Mouse (Mus musculus) cerebellum, adult 2 months (tissue): Measurements from ENCODE around the gene 9130213A22Rik. TPM values are rescaled to one million over a fixed set of nuclear protein-coding genes. Genes with fewer than 3 reads are reported as not detected.

Source experiments
- DNase-seq, 2 experiments: peaks; one replicate each; pipeline ENCODE4 v3.0.0; 2021
- H3K27ac ChIP-seq: fragments of 200-500 bp; 2 replicates; pipeline ENCODE4 v1.5.1; 2012; ENCODE audit warnings: low read length, control low read depth, inconsistent platforms; ENCODE audit not compliant: insufficient read depth
- H3K27me3 ChIP-seq: fragments of 200-500 bp; 2 replicates; pipeline ENCODE4 v1.6.1; 2012; ENCODE audit warnings: inconsistent platforms, mild to moderate bottlenecking, low read length, moderate library complexity; ENCODE audit not compliant: control insufficient read depth, insufficient read depth
- H3K4me1 ChIP-seq: fragments of 200-500 bp; 2 replicates; pipeline ENCODE4 v1.6.1; 2011; ENCODE audit warnings: low read length; ENCODE audit not compliant: control insufficient read depth, insufficient read depth
- H3K4me3 ChIP-seq: fragments of 200-500 bp; replicated peaks from 2 replicates; pipeline ENCODE3; 2011; ENCODE audit warnings: mild to moderate bottlenecking, low read depth, low read length, control low read depth; ENCODE audit not compliant: insufficient read depth
- CTCF ChIP-seq: fragments of 200-500 bp; IDR thresholded peaks from 2 replicates; pipeline ENCODE4 v1.5.1; 2011; ENCODE audit warnings: low read depth, mild to moderate bottlenecking, control low read depth, low read length, moderate library complexity, borderline replicate concordance; ENCODE audit not compliant: insufficient read depth
- POLR2A ChIP-seq: fragments of 200-500 bp; IDR thresholded peaks from 2 replicates; pipeline ENCODE4 v1.6.1; 2011; ENCODE audit warnings: low read length, control low read depth, borderline replicate concordance; ENCODE audit not compliant: insufficient read depth
- WGBS: fragments of 180-500 bp; shearing (Covaris S2); methylation state at CpG from one replicate; pipeline ENCODE4 v1.1.7; 2018; 5-methylcytosine and 5-hydroxymethylcytosine counted together
- polyA plus RNA-seq: library from polyadenylated mRNA; depleted of rRNA; stranded (reverse); fragments of >200 nt; gene quantifications from 2 replicates; pipeline ENCODE4 v1.2.3, GENCODE M21; 2012

The 9130213A22Rik gene
- polyA plus RNA-seq, 1 experiment: 1.3 TPM

GRCm38 (mm10) chr11:69149728-69150127, 27.3 kb upstream of the 9130213A22Rik start:
- 30% methylated on average over 6 of the region's 6 CpGs for WGBS
- H3K27me3 ChIP-seq: no peaks in the 10 kb centered on the region
- H3K27ac ChIP-seq: no peak overlapping the region
- DNase-seq: peak in 1 of 2 experiments; percentile 28
- peaks cover 20% of the 10 kb centered on the region for H3K4me1 ChIP-seq
- TF ChIP-seq POLR2A: no peak
- TF ChIP-seq CTCF: no peak
- no peak overlapping the region for H3K4me3 ChIP-seq

DNA sequence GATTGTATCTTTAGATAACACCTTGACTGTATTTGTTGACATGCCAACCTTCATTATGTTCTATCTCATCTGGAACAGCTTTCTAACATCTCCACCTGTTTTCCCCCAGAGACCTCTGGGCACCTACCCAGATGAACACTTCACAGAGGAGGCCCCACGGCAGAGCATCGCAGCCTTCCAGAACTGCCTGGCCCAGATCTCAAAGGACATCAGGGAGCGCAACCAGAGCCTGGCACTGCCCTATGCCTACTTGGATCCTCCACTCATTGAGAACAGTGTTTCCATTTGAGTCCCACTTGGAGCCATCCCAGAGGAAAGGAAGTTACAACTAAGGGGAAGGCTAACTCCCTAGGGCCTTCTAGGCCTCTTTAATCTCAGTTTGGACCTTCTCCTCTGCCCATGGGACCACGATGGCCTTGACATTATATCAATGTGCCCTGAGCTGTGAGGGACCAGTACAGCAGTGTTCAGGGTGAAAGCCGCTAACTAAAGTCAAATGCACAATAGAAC, 26.1 kb upstream of the 9130213A22Rik start:
- H3K27ac ChIP-seq: no peak overlapping the region
- WGBS: 46% methylated on average over 5 of the region's 5 CpGs
- no peak for TF ChIP-seq POLR2A
- TF ChIP-seq CTCF: no peak
- DNase-seq: peak in 1 of 2 experiments; percentile 44
- no peak overlapping the region for H3K4me3 ChIP-seq
- H3K4me1 ChIP-seq: peaks cover 20% of the 10 kb centered on the region
- H3K27me3 ChIP-seq: no peaks in the 10 kb centered on the region

- no peak overlapping the region for H3K27ac ChIP-seq
- whole genome bisulfite sequencing: 22% methylated on average over 7 of the region's 7 CpGs
- peak in 1 of 2 experiments; percentile 27 for DNase-seq
- H3K4me1 ChIP-seq: peaks cover 20% of the 10 kb centered on the region
- H3K27me3 ChIP-seq: no peaks in the 10 kb centered on the region
- TF ChIP-seq CTCF (no peak), POLR2A (no peak)
- H3K4me3 ChIP-seq: no peak overlapping the region
Measured at GRCm38 (mm10) chr11:69147546-69147945, 25.2 kb upstream of the 9130213A22Rik start.

DNA sequence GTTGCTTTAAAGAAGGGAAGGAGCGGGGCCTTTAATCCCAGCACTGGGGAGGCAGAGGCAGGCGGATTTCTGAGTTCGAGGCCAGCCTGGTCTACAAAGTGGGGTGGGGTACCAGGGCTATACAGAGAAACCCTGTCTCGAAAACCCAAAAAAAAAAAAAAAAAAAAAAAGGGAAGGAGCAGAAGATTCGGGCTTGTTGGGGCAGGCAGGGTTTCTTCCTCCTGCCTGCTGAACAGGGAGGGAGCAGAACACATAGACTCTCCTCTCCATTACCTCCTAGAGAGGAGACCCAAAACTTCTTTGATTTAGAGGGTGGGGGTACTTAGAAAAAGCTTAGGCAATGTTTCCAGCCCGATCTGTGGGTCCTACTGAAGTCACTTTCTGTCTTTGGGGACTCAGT, 13.0 kb upstream of the 9130213A22Rik start:
- H3K4me3 ChIP-seq: no peak overlapping the region
- WGBS: 94% methylated on average over 6 of the region's 6 CpGs
- no peaks in the 10 kb centered on the region for H3K27me3 ChIP-seq
- no peak for TF ChIP-seq CTCF
- TF ChIP-seq POLR2A: no peak
- H3K27ac ChIP-seq: no peak overlapping the region
- 0 out of 2 replicates have a peak, but pooled peaks cover 5% of the 10 kb centered on the region for H3K4me1 ChIP-seq
- no peak for DNase-seq

- Histone ChIP-seq H3K4me3 (peak overlapping the region; percentile 87), H3K27ac (no peak overlapping the region), H3K27me3 (no peaks in the 10 kb centered on the region), H3K4me1 (0 out of 2 replicates have a peak, but pooled peaks cover 5% of the 10 kb centered on the region)
- no peak for TF ChIP-seq CTCF
- TF ChIP-seq POLR2A: no peak
- no peak for DNase-seq
- 63% methylated on average over 8 of the region's 8 CpGs for WGBS
Measured at GRCm38 (mm10) chr11:69134622-69134968, 12.2 kb upstream of the 9130213A22Rik start.

DNA sequence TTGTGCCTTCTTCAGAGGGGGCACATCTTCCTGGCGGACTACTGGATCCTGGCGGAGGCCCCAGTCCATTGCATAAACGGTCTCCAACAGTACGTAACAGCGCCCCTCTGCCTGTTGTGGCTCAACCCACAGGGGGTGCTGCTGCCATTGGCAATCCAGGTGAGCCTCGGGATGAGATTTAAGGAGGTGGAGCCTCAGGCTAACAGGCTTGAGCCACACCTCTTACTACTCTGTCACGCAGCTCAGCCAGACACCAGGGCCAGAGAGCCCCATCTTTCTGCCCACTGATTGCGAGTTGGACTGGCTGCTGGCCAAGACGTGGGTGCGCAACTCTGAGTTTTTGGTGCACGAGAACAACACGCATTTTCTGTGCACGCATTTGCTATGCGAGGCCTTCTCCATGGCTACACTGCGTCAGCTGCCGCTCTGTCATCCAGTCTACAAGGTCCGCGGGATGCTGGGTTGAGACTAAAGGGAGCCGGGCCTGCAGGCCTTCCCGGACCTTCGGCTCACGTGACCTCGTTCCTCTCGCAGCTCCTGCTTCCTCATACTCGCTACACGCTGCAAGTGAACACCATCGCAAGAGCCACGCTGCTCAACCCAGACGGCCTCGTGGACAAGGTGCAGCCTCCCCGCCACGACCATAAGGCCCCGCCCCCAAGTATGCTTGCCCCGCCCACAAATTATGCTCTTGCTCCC, 11.7 kb upstream of the 9130213A22Rik start:
- Histone ChIP-seq H3K4me1 (0 out of 2 replicates have a peak, but pooled peaks cover 5% of the 10 kb centered on the region), H3K27ac (no peak overlapping the region), H3K4me3 (peak overlapping the region; percentile 87), H3K27me3 (no peaks in the 10 kb centered on the region)
- TF ChIP-seq CTCF (peak; percentile 49), POLR2A (0 out of 2 replicates have a peak, but pooled peaks have one; percentile 18)
- 3% methylated on average over 34 of the region's 34 CpGs for WGBS
- DNase-seq: peak; percentile 72 to 77

DNA sequence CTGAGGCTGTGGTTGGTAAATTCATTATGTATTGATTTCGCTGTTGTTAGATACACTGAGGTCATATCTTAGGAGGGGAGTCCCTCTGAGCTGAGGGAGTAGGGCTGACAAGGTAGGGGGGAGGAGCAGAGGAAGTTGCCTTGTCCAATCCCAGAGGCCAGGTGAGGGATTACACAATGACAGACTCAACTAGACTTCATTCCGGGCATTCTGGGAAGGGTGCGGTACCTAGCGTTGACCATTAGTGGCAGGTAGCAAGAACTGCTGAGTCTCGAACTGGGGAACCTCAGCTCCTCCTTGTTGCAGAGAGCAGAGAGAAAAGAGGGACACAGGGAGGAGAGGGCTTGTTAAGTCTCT, 11.2 kb upstream of the 9130213A22Rik start:
- Histone ChIP-seq H3K27ac (no peak overlapping the region), H3K27me3 (no peaks in the 10 kb centered on the region)
- WGBS: 29% methylated on average over 5 of the region's 5 CpGs

DNA sequence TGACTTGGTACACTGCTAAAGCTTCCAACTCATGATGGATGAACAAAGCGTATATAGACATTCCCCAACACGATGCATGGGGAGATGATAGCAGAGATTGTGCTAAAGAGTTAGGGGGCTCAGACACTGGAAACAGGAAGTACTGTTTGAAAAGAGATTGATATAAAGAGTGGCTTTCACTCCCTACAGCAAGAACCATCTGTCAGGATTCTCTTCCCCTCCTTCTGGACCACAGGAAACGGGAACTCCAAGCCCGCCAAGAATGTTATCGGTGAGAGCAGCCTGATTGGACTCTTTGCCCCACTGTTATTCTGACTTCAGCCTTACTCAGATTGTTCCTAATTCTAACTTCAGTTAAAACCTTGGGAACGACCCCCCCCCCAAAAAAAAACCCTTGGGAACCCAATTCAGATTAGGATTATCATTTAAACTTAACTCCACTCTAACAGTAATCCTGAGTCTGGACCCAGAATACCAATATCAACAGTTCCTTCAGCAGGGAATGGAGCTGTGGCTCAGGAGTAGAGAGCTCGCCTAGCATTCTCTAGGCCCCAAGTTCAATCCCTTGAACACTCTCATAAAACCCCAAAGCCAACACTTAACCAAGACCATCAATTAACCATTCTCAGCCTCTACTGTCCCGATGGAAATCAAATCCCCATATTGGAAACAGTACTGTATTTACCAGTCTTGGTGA, 6.2 kb upstream of the 9130213A22Rik start:
- TF ChIP-seq CTCF: no peak
- TF ChIP-seq POLR2A: no peak
- no peak for DNase-seq
- Histone ChIP-seq H3K4me1 (no peaks in the 10 kb centered on the region), H3K27ac (no peak overlapping the region), H3K4me3 (no peak overlapping the region), H3K27me3 (no peaks in the 10 kb centered on the region)
- WGBS: 65% methylated on average over 8 of the region's 8 CpGs

More for the DNA sequence above, 11.2 kb upstream of the 9130213A22Rik start:
- Histone ChIP-seq H3K4me3 (peak overlapping the region; percentile 87), H3K4me1 (0 out of 2 replicates have a peak, but pooled peaks cover 5% of the 10 kb centered on the region)
- TF ChIP-seq POLR2A: no peak
- TF ChIP-seq CTCF: 0 out of 2 replicates have a peak, but pooled peaks have one; percentile 4
- no peak for DNase-seq
